Mouse (Mus musculus): ENCODE measurements at regions not wholly inside any gene's neighbourhood (a gene's known extent, or its start where the extent isn't known, plus 50 kb on each side); places are given as distances from the start of the nearest gene placed in this dataset.

DNA sequence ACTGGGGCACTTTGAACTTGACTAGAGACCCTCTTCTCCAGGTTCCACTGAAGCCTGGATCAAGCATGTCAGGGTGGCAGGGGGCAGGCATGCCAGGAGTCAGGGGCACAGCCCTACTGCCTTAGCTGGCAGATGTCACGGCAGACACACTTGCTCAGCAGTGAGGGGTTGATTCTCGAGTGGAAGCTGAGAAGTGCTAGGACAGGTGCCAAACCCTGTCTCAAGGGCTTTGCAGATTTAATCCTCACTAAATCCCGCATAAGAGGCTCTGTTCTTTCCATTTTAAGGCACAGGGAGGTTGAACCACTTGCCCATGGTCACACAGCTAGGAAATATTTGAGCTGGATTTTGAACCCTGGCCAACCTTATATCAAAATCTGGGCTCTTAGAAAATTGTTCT, 223.5 kb upstream of the Mvb12b start:
- no peak overlapping the region for H3K4me3 ChIP-seq (ENCODE audit: insufficient read depth, low read length)
- no peak for TF ChIP-seq POLR2A (IDR thresholded peaks at IDR 0.05; ENCODE audit: extremely low read depth, insufficient read depth, low read length)
- no peak for TF ChIP-seq CTCF (IDR thresholded peaks at IDR 0.05; ENCODE audit: extremely low read depth, insufficient read depth, low read length)
- H3K27ac ChIP-seq (ENCODE audit: insufficient read depth, low read length) = no peak overlapping the region
- H3K4me1 ChIP-seq (ENCODE audit: control insufficient read depth, insufficient read depth, low read length) = no peaks in the 10 kb centered on the region

DNA sequence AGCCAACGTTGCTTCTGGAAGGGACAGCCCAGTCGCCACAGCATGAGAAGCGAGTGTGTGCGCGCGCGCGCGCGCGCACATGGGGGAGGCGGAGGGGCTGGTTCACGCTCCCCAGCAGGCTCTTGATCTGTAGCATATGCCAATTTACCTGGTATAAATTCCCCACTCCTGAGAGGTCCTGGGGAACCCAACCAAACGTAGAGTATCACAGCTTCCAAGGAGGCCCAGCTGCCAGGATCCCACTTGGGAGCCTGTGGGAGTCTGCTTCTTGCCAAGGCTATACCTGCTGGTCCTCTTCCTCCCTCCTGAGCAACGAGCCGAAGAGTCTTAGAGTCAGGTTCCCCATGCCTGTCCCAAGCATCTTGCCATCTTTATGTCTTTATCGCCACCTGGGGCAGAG, 222.8 kb upstream of the Mvb12b start:
- Histone ChIP-seq H3K4me3 (ENCODE audit: insufficient read depth, low read length) (no peak overlapping the region), H3K27ac (ENCODE audit: insufficient read depth, low read length) (no peak overlapping the region), H3K4me1 (ENCODE audit: control insufficient read depth, insufficient read depth, low read length) (no peaks in the 10 kb centered on the region)
- TF ChIP-seq CTCF (IDR thresholded peaks at IDR 0.05; ENCODE audit: extremely low read depth, insufficient read depth, low read length) = no peak

DNA sequence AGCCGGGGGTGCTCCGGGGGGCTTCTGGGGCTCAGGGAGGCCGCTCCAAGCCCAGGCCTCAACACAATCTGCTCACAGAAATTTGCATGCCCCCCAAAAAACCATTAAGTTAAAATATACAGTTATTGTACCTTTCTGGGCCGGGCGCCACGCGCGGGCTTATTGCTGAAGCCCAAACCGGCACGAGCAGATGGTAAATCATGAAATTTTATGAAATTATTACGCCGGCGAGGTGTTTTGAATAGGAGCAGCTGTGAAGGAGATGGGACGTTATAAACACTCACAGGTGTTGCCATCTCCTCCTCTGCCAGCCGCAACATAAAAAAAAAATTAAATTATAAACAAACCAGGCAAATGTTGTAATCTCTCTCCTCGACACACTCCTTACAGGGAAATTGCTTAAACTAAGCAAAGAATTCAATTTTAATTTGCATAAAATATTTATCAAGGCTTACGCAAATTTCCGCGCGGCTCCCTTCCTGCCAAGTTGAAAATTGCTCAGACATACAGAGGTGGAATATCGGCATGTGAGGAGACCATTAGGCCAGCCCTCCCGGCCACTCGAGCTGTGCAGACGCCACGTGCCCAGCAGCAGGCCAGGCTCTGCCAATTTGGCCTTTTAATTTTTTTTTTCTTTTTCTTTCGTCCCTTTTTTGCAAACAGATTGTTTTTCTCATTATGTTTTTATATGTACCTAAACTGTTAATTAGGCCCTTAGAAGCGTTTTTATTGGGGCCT, 220.0 kb upstream of the Mvb12b start:
- no peak overlapping the region for H3K27ac ChIP-seq (ENCODE audit: insufficient read depth, low read length)
- no peak for TF ChIP-seq POLR2A (IDR thresholded peaks at IDR 0.05; ENCODE audit: extremely low read depth, insufficient read depth, low read length)
- TF ChIP-seq CTCF (IDR thresholded peaks at IDR 0.05; ENCODE audit: extremely low read depth, insufficient read depth, low read length) = no peak
- no peaks in the 10 kb centered on the region for H3K4me1 ChIP-seq (ENCODE audit: control insufficient read depth, insufficient read depth, low read length)
- H3K4me3 ChIP-seq (ENCODE audit: insufficient read depth, low read length) = no peak overlapping the region

DNA sequence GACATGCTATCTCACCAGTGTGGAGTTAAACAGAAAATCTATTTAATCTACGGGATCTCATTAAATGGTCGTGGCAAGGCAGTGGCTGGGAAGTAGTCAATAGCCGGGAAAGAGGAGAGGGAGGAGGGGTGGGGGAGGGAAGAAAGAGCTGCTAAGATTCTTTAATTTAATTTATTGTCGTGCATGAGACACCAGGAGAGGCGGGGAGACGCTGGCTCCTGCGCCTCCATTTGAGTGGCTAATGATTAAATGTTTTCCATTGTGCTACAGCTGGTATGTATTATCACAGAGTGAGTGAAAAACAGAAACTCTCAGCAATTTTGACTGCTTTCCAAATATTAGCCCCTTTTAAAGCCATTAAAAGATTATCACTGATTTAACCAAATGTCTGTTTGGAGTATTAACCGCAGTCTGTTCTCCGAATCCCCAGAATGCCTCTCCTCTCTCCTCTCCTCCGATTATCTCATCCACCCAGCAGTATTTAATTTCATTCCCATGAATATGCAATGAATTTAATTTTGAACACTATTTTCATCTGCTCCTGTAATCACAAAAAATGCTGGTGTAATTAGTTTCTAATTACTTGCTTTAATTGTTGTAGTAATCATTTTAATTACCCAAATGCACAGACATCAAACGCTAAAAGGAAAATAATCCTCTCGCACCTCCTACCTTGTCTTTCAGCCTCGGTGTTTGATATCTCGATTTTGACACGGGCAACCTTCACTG, 219.3 kb upstream of the Mvb12b start:
- H3K4me1 ChIP-seq (ENCODE audit: control insufficient read depth, insufficient read depth, low read length) = no peaks in the 10 kb centered on the region
- H3K4me3 ChIP-seq (ENCODE audit: insufficient read depth, low read length) = no peak overlapping the region
- H3K27ac ChIP-seq (ENCODE audit: insufficient read depth, low read length) = no peak overlapping the region
- no peak for TF ChIP-seq POLR2A (IDR thresholded peaks at IDR 0.05; ENCODE audit: extremely low read depth, insufficient read depth, low read length)

DNA sequence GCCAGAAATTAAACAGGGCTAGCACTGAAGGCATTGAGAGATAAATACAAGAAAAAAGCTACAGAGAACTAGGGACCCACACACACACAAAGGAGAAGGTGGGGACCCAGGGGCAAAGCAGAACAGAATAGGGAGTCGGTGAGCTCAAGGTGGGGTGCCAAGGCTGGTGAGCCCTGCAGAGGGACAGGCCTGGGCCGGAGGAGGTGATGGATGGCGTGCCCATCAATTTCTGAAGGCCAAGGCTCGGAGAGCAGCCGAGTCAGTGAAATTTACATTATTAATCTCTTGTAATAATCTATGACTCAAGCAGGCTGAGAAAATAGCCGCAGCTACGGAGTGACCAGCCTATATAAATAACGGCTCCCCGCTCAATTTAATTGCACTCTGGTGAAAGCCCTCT, 218.5 kb upstream of the Mvb12b start:
- Histone ChIP-seq H3K4me3 (ENCODE audit: insufficient read depth, low read length) (no peak overlapping the region), H3K4me1 (ENCODE audit: control insufficient read depth, insufficient read depth, low read length) (no peaks in the 10 kb centered on the region), H3K27ac (ENCODE audit: insufficient read depth, low read length) (no peak overlapping the region)
- TF ChIP-seq CTCF (IDR thresholded peaks at IDR 0.05; ENCODE audit: extremely low read depth, insufficient read depth, low read length) (no peak), POLR2A (IDR thresholded peaks at IDR 0.05; ENCODE audit: extremely low read depth, insufficient read depth, low read length) (no peak)

DNA sequence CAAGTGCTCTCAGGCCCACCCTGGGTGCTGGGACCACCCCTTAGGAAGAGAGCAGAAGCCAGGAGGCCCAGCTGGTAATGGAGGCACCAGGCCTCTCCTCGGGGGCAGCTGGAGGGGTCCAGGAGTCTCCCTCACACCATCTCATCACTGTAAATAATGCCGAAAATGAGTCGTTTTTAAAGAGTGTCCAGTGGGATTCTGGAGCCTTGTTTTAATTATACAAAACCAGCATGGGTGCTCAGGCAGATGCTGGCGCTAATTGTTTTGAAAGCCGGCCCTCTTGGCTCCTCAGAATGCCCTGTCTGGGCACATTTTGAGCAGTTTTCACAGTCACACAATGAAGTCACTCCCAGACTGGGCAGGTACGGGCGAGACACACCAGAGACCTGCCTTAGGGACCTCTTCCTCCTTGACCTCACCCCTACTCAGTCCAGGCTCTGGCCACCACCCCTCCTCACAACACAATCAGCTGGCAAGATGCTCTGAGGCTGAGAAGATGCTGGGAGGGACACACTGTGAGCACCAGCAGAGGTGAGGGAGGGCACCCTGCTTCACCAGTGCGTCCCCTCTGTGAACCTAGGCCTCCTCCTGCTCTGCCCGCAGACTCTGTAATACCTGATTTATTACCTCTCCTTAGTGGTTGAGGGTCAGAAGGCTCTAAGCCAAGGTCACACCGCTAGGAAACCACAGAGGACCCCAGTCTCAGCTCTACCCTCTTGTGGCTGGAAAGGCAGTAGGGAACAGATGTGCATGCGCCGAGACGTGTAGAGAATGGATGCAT, 217.7 kb upstream of the Mvb12b start:
- TF ChIP-seq POLR2A (IDR thresholded peaks at IDR 0.05; ENCODE audit: extremely low read depth, insufficient read depth, low read length) (no peak), CTCF (IDR thresholded peaks at IDR 0.05; ENCODE audit: extremely low read depth, insufficient read depth, low read length) (no peak)
- Histone ChIP-seq H3K4me1 (ENCODE audit: control insufficient read depth, insufficient read depth, low read length) (no peaks in the 10 kb centered on the region), H3K27ac (ENCODE audit: insufficient read depth, low read length) (no peak overlapping the region), H3K4me3 (ENCODE audit: insufficient read depth, low read length) (no peak overlapping the region)

DNA sequence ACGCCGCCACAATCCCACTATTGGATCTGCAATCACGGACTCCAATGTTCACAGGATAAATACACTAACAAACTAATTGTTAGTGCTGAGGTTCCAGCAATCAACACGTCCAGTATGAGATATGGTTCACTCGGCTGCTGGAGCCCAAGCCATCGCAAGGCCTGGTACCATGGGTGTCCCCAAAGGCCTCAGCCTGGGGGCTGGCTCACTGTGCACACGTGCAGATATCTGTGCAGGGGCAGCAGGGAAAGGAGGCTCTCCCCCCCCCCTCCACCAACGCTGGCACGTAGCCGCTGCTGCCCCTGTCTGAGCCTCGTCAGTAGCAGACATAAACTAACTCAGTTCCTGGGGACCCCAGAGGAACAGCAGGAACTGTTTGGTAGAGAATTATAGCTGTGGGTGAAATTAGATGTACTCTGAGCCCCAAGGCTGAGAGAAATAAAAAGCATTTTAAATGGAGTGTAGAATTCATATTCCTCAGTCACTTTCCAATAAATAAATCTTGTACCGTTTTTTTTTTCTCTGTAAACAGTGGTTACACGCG, 210.3 kb upstream of the Mvb12b start:
- Histone ChIP-seq H3K4me3 (ENCODE audit: insufficient read depth, low read length) (no peak overlapping the region), H3K27ac (ENCODE audit: insufficient read depth, low read length) (no peak overlapping the region), H3K4me1 (ENCODE audit: control insufficient read depth, insufficient read depth, low read length) (no peaks in the 10 kb centered on the region)
- TF ChIP-seq POLR2A (IDR thresholded peaks at IDR 0.05; ENCODE audit: extremely low read depth, insufficient read depth, low read length) = no peak

DNA sequence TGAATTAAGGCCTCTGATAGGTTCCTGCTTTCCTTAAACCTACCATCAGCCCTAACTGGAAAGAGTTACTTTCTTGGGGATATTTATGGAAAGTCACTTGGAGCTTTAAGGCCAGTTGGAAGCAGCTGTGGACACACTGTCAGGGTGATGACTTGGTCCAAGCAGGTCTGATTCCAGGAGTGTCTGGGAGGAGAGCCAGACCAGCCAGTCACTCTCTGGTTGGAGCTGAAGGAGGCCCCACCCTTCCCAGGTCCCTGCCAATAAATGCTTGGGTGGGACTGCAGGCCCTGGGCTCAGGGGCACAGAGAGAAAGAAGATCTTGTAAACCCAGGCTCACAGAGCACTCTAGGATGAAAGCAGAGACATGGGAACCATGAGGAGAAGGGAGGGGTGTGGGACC, 208.8 kb upstream of the Mvb12b start:
- TF ChIP-seq POLR2A (IDR thresholded peaks at IDR 0.05; ENCODE audit: extremely low read depth, insufficient read depth, low read length) = no peak
- TF ChIP-seq CTCF (IDR thresholded peaks at IDR 0.05; ENCODE audit: extremely low read depth, insufficient read depth, low read length) = no peak
- no peak overlapping the region for H3K4me3 ChIP-seq (ENCODE audit: insufficient read depth, low read length)
- no peaks in the 10 kb centered on the region for H3K4me1 ChIP-seq (ENCODE audit: control insufficient read depth, insufficient read depth, low read length)
- no peak overlapping the region for H3K27ac ChIP-seq (ENCODE audit: insufficient read depth, low read length)

DNA sequence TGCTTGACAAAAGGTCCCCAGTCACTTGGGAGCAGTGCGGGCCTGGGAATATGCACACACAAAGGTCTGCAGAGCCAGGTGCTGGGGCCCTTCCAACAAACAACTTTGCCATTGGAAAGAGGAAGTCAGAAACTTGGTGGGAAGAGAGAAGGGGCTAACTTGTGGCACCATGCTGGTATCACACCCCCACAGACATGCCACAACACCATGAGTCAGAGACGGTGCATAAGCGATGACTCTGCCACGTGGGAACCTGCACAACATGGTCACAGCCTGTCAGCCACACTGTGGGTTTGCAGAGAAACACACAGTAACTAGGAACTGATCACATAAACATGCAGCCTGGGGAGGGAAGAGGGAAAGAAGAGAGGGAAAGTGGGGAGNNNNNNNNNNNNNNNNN, 201.1 kb upstream of the Mvb12b start:
- Histone ChIP-seq H3K4me1 (ENCODE audit: control insufficient read depth, insufficient read depth, low read length) (peaks cover 3% of the 10 kb centered on the region; the same call in 1 of the 2 replicates), H3K27ac (ENCODE audit: insufficient read depth, low read length) (no peak overlapping the region), H3K4me3 (ENCODE audit: insufficient read depth, low read length) (no peak overlapping the region)
- TF ChIP-seq POLR2A (IDR thresholded peaks at IDR 0.05; ENCODE audit: extremely low read depth, insufficient read depth, low read length) (no peak), CTCF (IDR thresholded peaks at IDR 0.05; ENCODE audit: extremely low read depth, insufficient read depth, low read length) (no peak)
